Mouse (Mus musculus): ENCODE data around the gene Rapgef5. TPM values are rescaled to one million over a fixed set of nuclear protein-coding genes. Genes with fewer than 3 reads are reported as not detected.

The Rapgef5 gene
- polyA plus RNA-seq, 2 experiments: 5.6 to 8.6 TPM

DNA sequence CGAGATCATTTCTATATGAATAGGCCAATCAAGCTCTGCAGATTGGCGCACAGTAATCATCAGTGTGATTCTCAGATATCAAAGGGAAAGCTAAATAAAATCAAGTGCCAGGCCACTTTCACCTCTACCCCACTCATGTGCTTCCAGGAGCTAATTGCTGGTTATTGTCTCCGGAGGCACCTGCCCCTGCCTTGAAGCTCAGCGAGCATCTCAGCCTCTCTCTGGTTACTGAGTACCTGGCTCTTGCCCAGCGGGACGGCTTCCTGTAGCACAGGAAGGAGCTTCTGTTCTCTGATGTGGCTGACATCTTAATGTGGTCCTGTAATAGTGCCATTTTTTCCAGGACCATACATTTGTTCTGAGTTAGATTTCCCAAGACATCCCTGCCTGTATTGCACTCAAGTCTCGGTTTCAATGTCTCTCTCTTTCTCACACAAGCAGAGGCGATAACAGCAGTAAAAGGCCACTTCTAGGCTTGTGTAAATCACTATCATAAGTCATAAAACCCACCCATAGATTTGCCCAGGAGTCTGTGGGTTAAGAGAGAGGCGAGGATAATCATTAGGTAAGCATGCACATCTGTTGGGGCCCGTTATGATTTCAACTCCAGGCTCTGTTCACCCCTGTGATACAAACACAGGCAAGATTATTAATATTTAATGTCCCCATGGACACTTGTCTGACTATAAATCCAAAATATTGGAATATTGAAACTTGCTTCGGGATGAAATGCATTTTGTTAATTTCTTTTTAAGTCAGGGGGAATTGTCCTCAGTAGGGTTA, 2.9 kb upstream of the Rapgef5 start:
- Histone ChIP-seq H3K4me3 (replicated peaks; ENCODE audit: low read length) (no peak overlapping the region), H3K27me3 (ENCODE audit: control insufficient read depth, insufficient read depth, low read length) (no peaks in the 10 kb centered on the region), H3K9me3 (ENCODE audit: control insufficient read depth, low read length) (no peaks in the 10 kb centered on the region), H3K4me1 (ENCODE audit: control insufficient read depth, insufficient read depth, low read length) (no peaks in the 10 kb centered on the region), H3K9ac (ENCODE audit: low read depth, low read length, severe bottlenecking) (no peak overlapping the region), H3K4me2 (replicated peaks; ENCODE audit: low read depth, low read length, severe bottlenecking) (no peak overlapping the region), H3K27ac (replicated peaks; ENCODE audit: low read depth, low read length) (no peak overlapping the region), H3K36me3 (ENCODE audit: control insufficient read depth, insufficient read depth, low read length) (no peaks in the 10 kb centered on the region)
- no peak for TF ChIP-seq POLR2A (IDR thresholded peaks at IDR 0.05; ENCODE audit: borderline replicate concordance, extremely low read depth, insufficient read depth, insufficient read length)
- 45% methylated on average over 11 of the region's 11 CpGs for WGBS
- DNase-seq (ENCODE audit: low spot score) (no peak), ATAC-seq (ENCODE audit: low FRiP score, low read depth) (no peak)

DNA sequence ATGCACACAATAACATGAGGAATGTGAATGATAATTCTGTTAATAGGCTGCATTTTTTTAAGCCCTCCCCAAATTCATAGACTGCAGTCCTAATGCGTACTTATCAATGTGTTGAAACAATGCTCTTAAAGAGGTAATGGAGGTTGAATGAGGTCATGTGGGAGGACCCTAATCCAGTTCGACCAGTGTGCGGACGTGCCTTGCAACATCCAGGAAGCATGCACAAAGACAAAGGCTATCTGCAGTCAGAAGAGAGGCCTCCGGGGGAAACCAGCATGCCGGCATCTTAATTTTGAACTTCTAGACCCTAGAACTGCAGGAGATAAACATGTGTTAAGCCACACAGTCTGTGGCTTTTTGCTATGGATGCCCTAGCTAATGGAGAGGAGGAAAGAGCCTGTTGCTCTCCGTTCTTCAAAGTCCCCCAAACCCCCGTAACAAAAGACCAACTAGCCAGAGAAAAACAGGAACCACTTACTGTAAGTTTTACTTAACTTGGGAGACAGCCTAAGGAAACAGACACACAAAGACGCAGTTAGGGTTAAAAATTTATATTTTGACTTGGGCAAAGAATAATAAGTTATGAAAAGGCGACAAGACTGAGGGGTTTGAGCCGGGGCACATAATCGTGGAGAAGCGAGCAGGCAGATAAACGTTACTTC, 1.1 kb downstream of the Rapgef5 start:
- H3K9ac ChIP-seq (ENCODE audit: low read depth, low read length, severe bottlenecking): no peak overlapping the region
- no peaks in the 10 kb centered on the region for H3K36me3 ChIP-seq (ENCODE audit: control insufficient read depth, insufficient read depth, low read length)
- TF ChIP-seq POLR2A (IDR thresholded peaks at IDR 0.05; ENCODE audit: borderline replicate concordance, extremely low read depth, insufficient read depth, insufficient read length): no peak
- no peak overlapping the region for H3K4me3 ChIP-seq (replicated peaks; ENCODE audit: low read length)
- ATAC-seq (ENCODE audit: low FRiP score, low read depth) (no peak), DNase-seq (ENCODE audit: low spot score) (no peak)
- no peak overlapping the region for H3K27ac ChIP-seq (replicated peaks; ENCODE audit: low read depth, low read length)
- H3K9me3 ChIP-seq (ENCODE audit: control insufficient read depth, low read length): no peaks in the 10 kb centered on the region
- H3K4me2 ChIP-seq (replicated peaks; ENCODE audit: low read depth, low read length, severe bottlenecking): no peak overlapping the region
- WGBS: 80% methylated on average over 14 of the region's 14 CpGs
- H3K27me3 ChIP-seq (ENCODE audit: control insufficient read depth, insufficient read depth, low read length): no peaks in the 10 kb centered on the region
- H3K4me1 ChIP-seq (ENCODE audit: control insufficient read depth, insufficient read depth, low read length): no peaks in the 10 kb centered on the region

- DNase-seq (ENCODE audit: low spot score) (no peak), ATAC-seq (ENCODE audit: low FRiP score, low read depth) (no peak)
- Histone ChIP-seq H3K9me3 (ENCODE audit: control insufficient read depth, low read length) (no peaks in the 10 kb centered on the region), H3K27ac (replicated peaks; ENCODE audit: low read depth, low read length) (no peak overlapping the region), H3K4me2 (replicated peaks; ENCODE audit: low read depth, low read length, severe bottlenecking) (no peak overlapping the region), H3K4me3 (replicated peaks; ENCODE audit: low read length) (no peak overlapping the region), H3K36me3 (ENCODE audit: control insufficient read depth, insufficient read depth, low read length) (no peaks in the 10 kb centered on the region), H3K27me3 (ENCODE audit: control insufficient read depth, insufficient read depth, low read length) (no peaks in the 10 kb centered on the region), H3K9ac (ENCODE audit: low read depth, low read length, severe bottlenecking) (no peak overlapping the region; the same call in 1 of the 2 replicates), H3K4me1 (ENCODE audit: control insufficient read depth, insufficient read depth, low read length) (peaks cover 10% of the 10 kb centered on the region; the same call in 1 of the 2 replicates)
- no peak for TF ChIP-seq POLR2A (IDR thresholded peaks at IDR 0.05; ENCODE audit: borderline replicate concordance, extremely low read depth, insufficient read depth, insufficient read length)
- whole genome bisulfite sequencing: 45% methylated on average over 9 of the region's 9 CpGs
Observed at GRCm38 (mm10) chr12:117524311-117525013, 8.2 kb downstream of the Rapgef5 start.

- Histone ChIP-seq H3K4me3 (replicated peaks; ENCODE audit: low read length) (no peak overlapping the region), H3K4me2 (replicated peaks; ENCODE audit: low read depth, low read length, severe bottlenecking) (no peak overlapping the region), H3K4me1 (ENCODE audit: control insufficient read depth, insufficient read depth, low read length) (peaks cover 10% of the 10 kb centered on the region; the same call in 1 of the 2 replicates), H3K27ac (replicated peaks; ENCODE audit: low read depth, low read length) (no peak overlapping the region), H3K36me3 (ENCODE audit: control insufficient read depth, insufficient read depth, low read length) (no peaks in the 10 kb centered on the region), H3K9me3 (ENCODE audit: control insufficient read depth, low read length) (no peaks in the 10 kb centered on the region), H3K27me3 (ENCODE audit: control insufficient read depth, insufficient read depth, low read length) (peaks cover 3% of the 10 kb centered on the region; the same call in 1 of the 2 replicates), H3K9ac (ENCODE audit: low read depth, low read length, severe bottlenecking) (no peak overlapping the region)
- no peak for ATAC-seq (ENCODE audit: low FRiP score, low read depth)
- 41% methylated on average over 3 of the region's 3 CpGs for WGBS
- no peak for DNase-seq (ENCODE audit: low spot score)
- TF ChIP-seq POLR2A (IDR thresholded peaks at IDR 0.05; ENCODE audit: borderline replicate concordance, extremely low read depth, insufficient read depth, insufficient read length): no peak
Observed at GRCm38 (mm10) chr12:117527889-117528288, 11.6 kb downstream of the Rapgef5 start.

- H3K27ac ChIP-seq (replicated peaks; ENCODE audit: low read depth, low read length): no peak overlapping the region
- H3K36me3 ChIP-seq (ENCODE audit: control insufficient read depth, insufficient read depth, low read length): no peaks in the 10 kb centered on the region
- H3K4me3 ChIP-seq (replicated peaks; ENCODE audit: low read length): no peak overlapping the region
- TF ChIP-seq POLR2A (IDR thresholded peaks at IDR 0.05; ENCODE audit: borderline replicate concordance, extremely low read depth, insufficient read depth, insufficient read length): no peak
- no peaks in the 10 kb centered on the region for H3K9me3 ChIP-seq (ENCODE audit: control insufficient read depth, low read length)
- DNase-seq (ENCODE audit: low spot score) (no peak), ATAC-seq (ENCODE audit: low FRiP score, low read depth) (no peak)
- 61% methylated on average over 4 of the region's 4 CpGs for WGBS
- no peak overlapping the region for H3K4me2 ChIP-seq (replicated peaks; ENCODE audit: low read depth, low read length, severe bottlenecking)
- peaks cover 10% of the 10 kb centered on the region; the same call in 1 of the 2 replicates for H3K27me3 ChIP-seq (ENCODE audit: control insufficient read depth, insufficient read depth, low read length)
- no peak overlapping the region for H3K9ac ChIP-seq (ENCODE audit: low read depth, low read length, severe bottlenecking)
- peaks cover 13% of the 10 kb centered on the region; the same call in 1 of the 2 replicates for H3K4me1 ChIP-seq (ENCODE audit: control insufficient read depth, insufficient read depth, low read length)
Observed at GRCm38 (mm10) chr12:117528509-117529145, 12.3 kb downstream of the Rapgef5 start.

Data from limb, embryonic 14.5 days (tissue).